Mouse (Mus musculus): ENCODE data around the gene Hoxa9.

Gene Hoxa9

GRCm38 (mm10) chr6:52227470-52228222 lies 3.2 kb downstream of the Hoxa9 start:
- DNase-seq: no peak

GRCm38 (mm10) chr6:52226569-52227257 lies 4.2 kb downstream of the Hoxa9 start:
- DNase-seq: no peak

- DNase-seq: no peak
Observed at GRCm38 (mm10) chr6:52225612-52226568, 5.0 kb downstream of the Hoxa9 start.

GRCm38 (mm10) chr6:52224895-52225611 lies 5.8 kb downstream of the Hoxa9 start:
- DNase-seq: no peak

- no peak for DNase-seq
Observed at GRCm38 (mm10) chr6:52223939-52224760, 6.7 kb downstream of the Hoxa9 start.

- DNase-seq: no peak
Observed at GRCm38 (mm10) chr6:52222729-52223128, 8.2 kb downstream of the Hoxa9 start.

- DNase-seq: no peak
Observed at GRCm38 (mm10) chr6:52221993-52222685, 8.8 kb downstream of the Hoxa9 start.

- DNase-seq: peak; percentile 72
Observed at GRCm38 (mm10) chr6:52221337-52221992, 9.4 kb downstream of the Hoxa9 start, which contains the start of gene Hoxa7. Gene Hoxa7 (minus strand): TSS chr6:52221854.

GRCm38 (mm10) chr6:52220865-52221310 lies 10.0 kb downstream of the Hoxa9 start:
- no peak for DNase-seq

GRCm38 (mm10) chr6:52220003-52220864 lies 10.7 kb downstream of the Hoxa9 start:
- no peak for DNase-seq

- no peak for DNase-seq
Observed at GRCm38 (mm10) chr6:52219234-52219942, 11.5 kb downstream of the Hoxa9 start.

GRCm38 (mm10) chr6:52218643-52219215 lies 12.2 kb downstream of the Hoxa9 start:
- no peak for DNase-seq

- no peak for DNase-seq
Observed at GRCm38 (mm10) chr6:52217895-52218642, 12.8 kb downstream of the Hoxa9 start.

GRCm38 (mm10) chr6:52217459-52217768 lies 13.5 kb downstream of the Hoxa9 start:
- DNase-seq: no peak

GRCm38 (mm10) chr6:52216691-52217458 lies 14.0 kb downstream of the Hoxa9 start:
- DNase-seq: no peak

- no peak for DNase-seq
Observed at GRCm38 (mm10) chr6:52215771-52216535, 14.9 kb downstream of the Hoxa9 start.

Measured in right cerebral cortex, postnatal 25 days (tissue).